Mouse (Mus musculus): Measurements from ENCODE around the gene Gngt1.

- TF ChIP-seq CTCF (IDR thresholded peaks at IDR 0.05; ENCODE audit: low read depth, low read length) (no peak), POLR2A (IDR thresholded peaks at IDR 0.05; ENCODE audit: borderline replicate concordance, low read depth, low read length) (no peak)
Observed at GRCm38 (mm10) chr6:3998089-3998488, 4.5 kb downstream of the Gngt1 start.

Measured in bone marrow macrophage, adult 2 months (primary cell).